Mouse (Mus musculus): Measurements from ENCODE around the gene Trappc5. TPM values are rescaled to one million over a fixed set of nuclear protein-coding genes. Genes with fewer than 3 reads are reported as not detected.

The Trappc5 gene
- polyA plus RNA-seq (2016; fragmentation: Nextera tagmentation; extraction: Ambion mirVana): 44.5 and 45.6 TPM in 2 replicates

GRCm38 (mm10) chr8:3676131-3676992, at the start of gene Trappc5:
TSS of gene Trappc5 (plus strand) at chr8:3676299.
- peak within 1 kb of the TSS; percentile 77 for H3K4me2 ChIP-seq (replicated peaks)
- H3K36me3 ChIP-seq: peaks cover 23% of the 10 kb centered on the region
- H3K9me3 ChIP-seq: no peaks in the 10 kb centered on the region
- peak; percentile 79 for ATAC-seq (ENCODE audit: low FRiP score, low read depth)
- H3K27ac ChIP-seq: peak within 1 kb of the TSS; percentile 70
- 2% methylated on average over 61 of the region's 61 CpGs for WGBS
- H3K9ac ChIP-seq: peak within 1 kb of the TSS; percentile 94
- peaks cover 10% of the 10 kb centered on the region for H3K4me1 ChIP-seq
- peak within 1 kb of the TSS; percentile 81 for H3K4me3 ChIP-seq
- H3K27me3 ChIP-seq (replicated peaks): no peaks in the 10 kb centered on the region

GRCm38 (mm10) chr8:3626971-3627370, 49.1 kb upstream of the Trappc5 start:
- Histone ChIP-seq H3K27ac (no peak overlapping the region), H3K9ac (no peak overlapping the region), H3K27me3 (replicated peaks) (peaks cover 4% of the 10 kb centered on the region; the same call in 1 of the 2 replicates), H3K4me3 (no peak overlapping the region), H3K4me1 (peaks cover 13% of the 10 kb centered on the region), H3K36me3 (no peaks in the 10 kb centered on the region), H3K4me2 (replicated peaks) (no peak overlapping the region), H3K9me3 (no peaks in the 10 kb centered on the region)
- WGBS: 63% methylated on average over 5 of the region's 5 CpGs
- no peak for ATAC-seq (ENCODE audit: low FRiP score, low read depth)

DNA sequence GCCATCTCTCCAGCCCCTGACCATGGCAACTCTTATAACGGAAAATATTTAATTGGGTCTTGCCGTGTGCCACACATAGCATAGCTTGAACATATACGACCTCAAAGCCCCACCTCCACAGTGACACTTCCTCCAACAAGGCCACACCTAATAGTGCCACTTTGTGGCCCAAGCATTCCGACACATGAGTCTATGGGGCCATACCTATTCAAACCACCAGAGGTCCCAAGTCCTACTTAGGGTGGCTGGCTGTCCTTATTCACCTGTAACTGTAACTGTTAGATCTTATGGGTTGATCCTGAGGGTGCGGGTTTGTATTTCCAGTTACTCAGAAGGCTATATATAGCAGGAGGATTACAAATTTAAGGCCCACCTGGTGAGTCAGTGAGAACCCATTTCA, 48.1 kb upstream of the Trappc5 start:
- Histone ChIP-seq H3K36me3 (no peaks in the 10 kb centered on the region), H3K27ac (no peak overlapping the region), H3K27me3 (replicated peaks) (peaks cover 4% of the 10 kb centered on the region; the same call in 1 of the 2 replicates), H3K9me3 (no peaks in the 10 kb centered on the region), H3K4me1 (peaks cover 7% of the 10 kb centered on the region; the same call in 1 of the 2 replicates), H3K4me3 (no peak overlapping the region), H3K4me2 (replicated peaks) (no peak overlapping the region), H3K9ac (no peak overlapping the region)
- WGBS: 34% methylated on average over 5 of the region's 5 CpGs
- no peak for ATAC-seq (ENCODE audit: low FRiP score, low read depth)

- Histone ChIP-seq H3K27ac (no peak within 1 kb of the TSS), H3K36me3 (no peaks in the 10 kb centered on the region), H3K9ac (peak within 1 kb of the TSS; percentile 44), H3K27me3 (replicated peaks) (peaks cover 4% of the 10 kb centered on the region; the same call in 1 of the 2 replicates), H3K4me3 (peak within 1 kb of the TSS; percentile 40), H3K4me2 (replicated peaks) (peak within 1 kb of the TSS; percentile 68), H3K9me3 (no peaks in the 10 kb centered on the region), H3K4me1 (peaks cover 7% of the 10 kb centered on the region; the same call in 1 of the 2 replicates)
- 5% methylated on average over 47 of the region's 47 CpGs for WGBS
- ATAC-seq (ENCODE audit: low FRiP score, low read depth): peak; percentile 68
Measured at GRCm38 (mm10) chr8:3630647-3631477, 45.2 kb upstream of the Trappc5 start, which contains the start of gene Stxbp2. TSS of gene Stxbp2 (plus strand) at chr8:3630955.

- peaks cover 4% of the 10 kb centered on the region; the same call in 1 of the 2 replicates for H3K27me3 ChIP-seq (replicated peaks)
- peak; percentile 27; the same call in 1 of the 2 replicates for ATAC-seq (ENCODE audit: low FRiP score, low read depth)
- no peaks in the 10 kb centered on the region; the same call in 1 of the 2 replicates for H3K36me3 ChIP-seq
- 27% methylated on average over 8 of the region's 8 CpGs for WGBS
- H3K4me1 ChIP-seq: peaks cover 7% of the 10 kb centered on the region; the same call in 1 of the 2 replicates
- peak overlapping the region; percentile 40 for H3K4me3 ChIP-seq
- peak overlapping the region; percentile 68 for H3K4me2 ChIP-seq (replicated peaks)
- no peaks in the 10 kb centered on the region for H3K9me3 ChIP-seq
- H3K9ac ChIP-seq: peak overlapping the region; percentile 44; the same call in 1 of the 2 replicates
- H3K27ac ChIP-seq: no peak overlapping the region
Measured at GRCm38 (mm10) chr8:3631478-3631875, 44.6 kb upstream of the Trappc5 start.

- Histone ChIP-seq H3K4me3 (no peak overlapping the region), H3K27ac (no peak overlapping the region), H3K9me3 (no peaks in the 10 kb centered on the region), H3K27me3 (replicated peaks) (0 out of 2 replicates have a peak, but pooled peaks cover 2% of the 10 kb centered on the region), H3K9ac (no peak overlapping the region), H3K4me2 (replicated peaks) (no peak overlapping the region), H3K36me3 (no peaks in the 10 kb centered on the region), H3K4me1 (no peaks in the 10 kb centered on the region)
- no peak for ATAC-seq (ENCODE audit: low FRiP score, low read depth)
- 30% methylated on average over 5 of the region's 5 CpGs for WGBS
Measured at GRCm38 (mm10) chr8:3645804-3646203, 30.3 kb upstream of the Trappc5 start.

DNA sequence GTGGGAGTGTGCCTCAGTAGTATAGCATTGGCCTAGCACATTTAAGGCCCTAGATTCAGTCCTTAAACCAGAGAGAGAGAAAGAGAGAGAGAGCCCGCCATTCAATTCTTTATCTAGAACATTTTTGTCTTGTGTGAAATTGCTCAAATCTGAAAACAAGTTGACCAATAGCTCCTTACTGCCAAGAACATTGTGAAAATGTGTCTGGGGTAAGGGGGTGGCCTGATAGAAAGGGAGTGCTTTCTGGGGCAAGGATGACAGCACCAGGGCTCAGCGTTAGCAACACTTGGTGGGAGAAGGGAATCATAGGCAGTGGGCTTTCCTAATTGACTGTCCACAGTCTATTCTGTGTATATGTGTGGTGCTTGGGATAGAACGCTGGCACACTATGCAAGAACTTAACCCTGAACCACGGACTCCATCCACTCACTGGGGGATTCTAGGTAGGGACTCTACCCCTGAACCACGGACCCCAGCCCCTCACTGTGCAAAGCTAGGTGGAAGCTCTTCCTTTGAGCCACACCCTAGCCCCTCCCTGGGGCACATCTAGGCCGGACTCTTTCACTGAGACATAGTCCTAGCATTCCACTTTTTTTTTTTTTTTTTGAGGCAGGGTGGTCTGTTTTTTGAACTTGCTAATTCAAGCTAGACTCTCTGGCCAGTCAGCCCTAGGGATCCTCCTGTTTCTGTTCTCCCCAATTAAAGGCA, 29.1 kb upstream of the Trappc5 start:
- Histone ChIP-seq H3K9me3 (no peaks in the 10 kb centered on the region), H3K9ac (no peak overlapping the region), H3K27ac (no peak overlapping the region), H3K4me2 (replicated peaks) (no peak overlapping the region), H3K4me3 (no peak overlapping the region), H3K36me3 (no peaks in the 10 kb centered on the region), H3K27me3 (replicated peaks) (0 out of 2 replicates have a peak, but pooled peaks cover 2% of the 10 kb centered on the region), H3K4me1 (no peaks in the 10 kb centered on the region)
- 86% methylated on average over 6 of the region's 6 CpGs for WGBS
- no peak for ATAC-seq (ENCODE audit: low FRiP score, low read depth)

GRCm38 (mm10) chr8:3647561-3647960, 28.5 kb upstream of the Trappc5 start:
- WGBS: 85% methylated on average over 4 of the region's 4 CpGs
- Histone ChIP-seq H3K4me1 (no peaks in the 10 kb centered on the region), H3K9me3 (no peaks in the 10 kb centered on the region), H3K36me3 (no peaks in the 10 kb centered on the region), H3K9ac (no peak overlapping the region), H3K27ac (no peak overlapping the region), H3K27me3 (replicated peaks) (0 out of 2 replicates have a peak, but pooled peaks cover 2% of the 10 kb centered on the region), H3K4me2 (replicated peaks) (no peak overlapping the region), H3K4me3 (no peak overlapping the region)
- ATAC-seq (ENCODE audit: low FRiP score, low read depth): no peak

GRCm38 (mm10) chr8:3648268-3648667, 27.8 kb upstream of the Trappc5 start:
- no peaks in the 10 kb centered on the region for H3K9me3 ChIP-seq
- no peak overlapping the region for H3K27ac ChIP-seq
- 70% methylated on average over 2 of the region's 2 CpGs for WGBS
- H3K4me3 ChIP-seq: no peak overlapping the region
- no peaks in the 10 kb centered on the region for H3K36me3 ChIP-seq
- ATAC-seq (ENCODE audit: low FRiP score, low read depth): no peak
- no peaks in the 10 kb centered on the region for H3K4me1 ChIP-seq
- H3K27me3 ChIP-seq (replicated peaks): 0 out of 2 replicates have a peak, but pooled peaks cover 2% of the 10 kb centered on the region
- no peak overlapping the region for H3K4me2 ChIP-seq (replicated peaks)
- no peak overlapping the region for H3K9ac ChIP-seq

DNA sequence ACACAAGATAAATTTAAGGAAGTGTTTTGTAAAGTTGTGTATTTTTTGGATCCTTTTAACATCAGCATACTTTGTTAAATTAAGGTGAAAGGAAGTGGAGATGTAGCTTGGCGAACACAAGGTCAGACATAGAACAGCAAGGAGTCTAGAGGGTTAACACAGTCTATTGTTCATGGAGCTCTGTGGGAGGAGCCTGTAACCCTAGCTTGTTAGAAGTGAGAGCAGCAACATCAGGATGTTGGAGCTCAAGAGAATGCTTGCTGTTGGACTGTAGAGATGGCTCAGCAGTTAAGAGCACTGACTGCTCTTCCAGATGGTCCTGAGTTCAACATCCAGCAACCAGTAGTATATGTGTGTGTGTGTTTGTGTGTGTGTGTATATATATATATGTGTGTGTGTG, 27.1 kb upstream of the Trappc5 start:
- Histone ChIP-seq H3K4me3 (no peak overlapping the region), H3K4me2 (replicated peaks) (no peak overlapping the region), H3K36me3 (no peaks in the 10 kb centered on the region), H3K4me1 (no peaks in the 10 kb centered on the region), H3K27ac (no peak overlapping the region), H3K9me3 (no peaks in the 10 kb centered on the region), H3K27me3 (replicated peaks) (0 out of 2 replicates have a peak, but pooled peaks cover 2% of the 10 kb centered on the region), H3K9ac (no peak overlapping the region)
- ATAC-seq (ENCODE audit: low FRiP score, low read depth): no peak
- WGBS: 36% methylated on average over 1 of the region's 1 CpGs

DNA sequence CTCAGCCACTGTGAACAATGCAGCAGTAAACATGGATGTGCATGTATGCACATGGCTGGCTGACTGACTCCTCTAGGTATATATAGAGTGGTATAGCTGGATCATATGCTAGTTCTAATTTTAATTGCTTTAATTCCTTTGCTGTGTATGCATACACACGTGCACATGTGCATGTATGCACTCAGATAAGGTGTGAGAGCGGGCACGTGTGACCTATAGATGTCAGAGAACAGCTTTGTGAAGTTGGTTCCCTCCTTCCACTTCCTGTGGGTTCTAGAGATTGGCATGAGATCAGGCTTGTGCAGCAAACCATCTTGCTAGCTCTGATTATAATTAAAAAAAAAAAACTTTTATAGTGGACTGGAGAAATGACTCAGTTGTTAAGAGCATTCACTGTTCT, 23.3 kb upstream of the Trappc5 start:
- no peak for ATAC-seq (ENCODE audit: low FRiP score, low read depth)
- no peak overlapping the region for H3K27ac ChIP-seq
- WGBS: 68% methylated on average over 3 of the region's 3 CpGs

More for the DNA sequence above, 23.3 kb upstream of the Trappc5 start:
- H3K4me2 ChIP-seq (replicated peaks): no peak overlapping the region
- no peak overlapping the region for H3K4me3 ChIP-seq
- no peak overlapping the region for H3K9ac ChIP-seq
- H3K27me3 ChIP-seq (replicated peaks): no peaks in the 10 kb centered on the region
- no peaks in the 10 kb centered on the region for H3K36me3 ChIP-seq
- no peaks in the 10 kb centered on the region for H3K9me3 ChIP-seq
- H3K4me1 ChIP-seq: peaks cover 6% of the 10 kb centered on the region

Data from neural tube, embryonic 12.5 days (tissue).